Mouse (Mus musculus): ENCODE measurements around the gene Pld4. TPM values are rescaled to one million over a fixed set of nuclear protein-coding genes. Genes with fewer than 3 reads are reported as not detected.

The Pld4 gene
- polyA plus RNA-seq, 1 experiment from 2014 or later, result 4.0 TPM

- Histone ChIP-seq H3K27me3 (replicated peaks; ENCODE audit: control insufficient read depth, insufficient read depth, low read length) (no peaks in the 10 kb centered on the region), H3K9ac (replicated peaks; ENCODE audit: low read depth, low read length) (no peak overlapping the region), H3K27ac (ENCODE audit: low read length) (no peak overlapping the region), H3K36me3 (ENCODE audit: control insufficient read depth, insufficient read depth) (no peaks in the 10 kb centered on the region), H3K4me2 (ENCODE audit: low read length) (no peak overlapping the region), H3K4me3 (replicated peaks; ENCODE audit: low read length) (no peak overlapping the region), H3K4me1 (replicated peaks; ENCODE audit: control insufficient read depth, insufficient read depth, low read length) (0 out of 2 replicates have a peak, but pooled peaks cover 2% of the 10 kb centered on the region), H3K9me3 (ENCODE audit: control insufficient read depth, low read length) (no peaks in the 10 kb centered on the region)
- no peak for ATAC-seq
- 92% methylated on average over 6 of the region's 6 CpGs for WGBS
These were observed 8.6 kb downstream of the Pld4 start for GRCm38 (mm10) chr12:112769031-112769430.

GRCm38 (mm10) chr12:112769751-112770150, 9.3 kb downstream of the Pld4 start:
- H3K36me3 ChIP-seq (ENCODE audit: control insufficient read depth, insufficient read depth), result no peaks in the 10 kb centered on the region
- no peak for ATAC-seq
- H3K4me3 ChIP-seq (replicated peaks; ENCODE audit: low read length), result no peak overlapping the region
- WGBS, result 76% methylated on average over 2 of the region's 2 CpGs
- no peaks in the 10 kb centered on the region for H3K9me3 ChIP-seq (ENCODE audit: control insufficient read depth, low read length)
- H3K27me3 ChIP-seq (replicated peaks; ENCODE audit: control insufficient read depth, insufficient read depth, low read length), result no peaks in the 10 kb centered on the region
- no peak overlapping the region for H3K4me2 ChIP-seq (ENCODE audit: low read length)
- 0 out of 2 replicates have a peak, but pooled peaks cover 2% of the 10 kb centered on the region for H3K4me1 ChIP-seq (replicated peaks; ENCODE audit: control insufficient read depth, insufficient read depth, low read length)
- no peak overlapping the region for H3K27ac ChIP-seq (ENCODE audit: low read length)
- H3K9ac ChIP-seq (replicated peaks; ENCODE audit: low read depth, low read length), result no peak overlapping the region

- H3K9ac ChIP-seq (replicated peaks; ENCODE audit: low read depth, low read length), result no peak overlapping the region
- no peaks in the 10 kb centered on the region for H3K27me3 ChIP-seq (replicated peaks; ENCODE audit: control insufficient read depth, insufficient read depth, low read length)
- H3K4me1 ChIP-seq (replicated peaks; ENCODE audit: control insufficient read depth, insufficient read depth, low read length), result 0 out of 2 replicates have a peak, but pooled peaks cover 2% of the 10 kb centered on the region
- WGBS, result 80% methylated on average over 4 of the region's 4 CpGs
- H3K27ac ChIP-seq (ENCODE audit: low read length), result no peak overlapping the region
- no peak overlapping the region for H3K4me2 ChIP-seq (ENCODE audit: low read length)
- H3K4me3 ChIP-seq (replicated peaks; ENCODE audit: low read length), result no peak overlapping the region
- ATAC-seq, result no peak
- no peaks in the 10 kb centered on the region for H3K36me3 ChIP-seq (ENCODE audit: control insufficient read depth, insufficient read depth)
- H3K9me3 ChIP-seq (ENCODE audit: control insufficient read depth, low read length), result no peaks in the 10 kb centered on the region
These were observed 9.9 kb downstream of the Pld4 start for GRCm38 (mm10) chr12:112770396-112770795.

GRCm38 (mm10) chr12:112772306-112772705, 11.9 kb downstream of the Pld4 start:
- Histone ChIP-seq H3K9me3 (ENCODE audit: control insufficient read depth, low read length) (no peaks in the 10 kb centered on the region), H3K4me1 (replicated peaks; ENCODE audit: control insufficient read depth, insufficient read depth, low read length) (no peaks in the 10 kb centered on the region), H3K27me3 (replicated peaks; ENCODE audit: control insufficient read depth, insufficient read depth, low read length) (no peaks in the 10 kb centered on the region), H3K4me2 (ENCODE audit: low read length) (no peak overlapping the region), H3K9ac (replicated peaks; ENCODE audit: low read depth, low read length) (no peak overlapping the region), H3K27ac (ENCODE audit: low read length) (no peak overlapping the region), H3K36me3 (ENCODE audit: control insufficient read depth, insufficient read depth) (no peaks in the 10 kb centered on the region), H3K4me3 (replicated peaks; ENCODE audit: low read length) (no peak overlapping the region)
- WGBS, result 92% methylated on average over 14 of the region's 14 CpGs
- no peak for ATAC-seq

GRCm38 (mm10) chr12:112773366-112773765, 12.9 kb downstream of the Pld4 start:
- H3K27ac ChIP-seq (ENCODE audit: low read length), result no peak overlapping the region

GRCm38 (mm10) chr12:112774026-112774425, 13.6 kb downstream of the Pld4 start:
- no peak for ATAC-seq
- Histone ChIP-seq H3K4me3 (replicated peaks; ENCODE audit: low read length) (no peak overlapping the region), H3K27ac (ENCODE audit: low read length) (no peak overlapping the region), H3K4me2 (ENCODE audit: low read length) (no peak overlapping the region), H3K9ac (replicated peaks; ENCODE audit: low read depth, low read length) (no peak overlapping the region), H3K9me3 (ENCODE audit: control insufficient read depth, low read length) (no peaks in the 10 kb centered on the region), H3K4me1 (replicated peaks; ENCODE audit: control insufficient read depth, insufficient read depth, low read length) (no peaks in the 10 kb centered on the region), H3K27me3 (replicated peaks; ENCODE audit: control insufficient read depth, insufficient read depth, low read length) (no peaks in the 10 kb centered on the region), H3K36me3 (ENCODE audit: control insufficient read depth, insufficient read depth) (no peaks in the 10 kb centered on the region)
- WGBS, result 89% methylated on average over 6 of the region's 6 CpGs

More at GRCm38 (mm10) chr12:112773366-112773765, 12.9 kb downstream of the Pld4 start:
- no peaks in the 10 kb centered on the region for H3K4me1 ChIP-seq (replicated peaks; ENCODE audit: control insufficient read depth, insufficient read depth, low read length)
- ATAC-seq, result no peak
- no peak overlapping the region for H3K9ac ChIP-seq (replicated peaks; ENCODE audit: low read depth, low read length)
- no peaks in the 10 kb centered on the region for H3K36me3 ChIP-seq (ENCODE audit: control insufficient read depth, insufficient read depth)
- no peaks in the 10 kb centered on the region for H3K9me3 ChIP-seq (ENCODE audit: control insufficient read depth, low read length)
- no peak overlapping the region for H3K4me2 ChIP-seq (ENCODE audit: low read length)
- 45% methylated on average over 9 of the region's 9 CpGs for WGBS
- no peak overlapping the region for H3K4me3 ChIP-seq (replicated peaks; ENCODE audit: low read length)
- H3K27me3 ChIP-seq (replicated peaks; ENCODE audit: control insufficient read depth, insufficient read depth, low read length), result no peaks in the 10 kb centered on the region

GRCm38 (mm10) chr12:112774481-112774880, 14.0 kb downstream of the Pld4 start:
- no peaks in the 10 kb centered on the region for H3K9me3 ChIP-seq (ENCODE audit: control insufficient read depth, low read length)
- WGBS, result 94% methylated on average over 10 of the region's 10 CpGs
- no peaks in the 10 kb centered on the region for H3K4me1 ChIP-seq (replicated peaks; ENCODE audit: control insufficient read depth, insufficient read depth, low read length)
- ATAC-seq, result no peak
- H3K27ac ChIP-seq (ENCODE audit: low read length), result no peak overlapping the region
- H3K27me3 ChIP-seq (replicated peaks; ENCODE audit: control insufficient read depth, insufficient read depth, low read length), result no peaks in the 10 kb centered on the region
- no peak overlapping the region for H3K4me2 ChIP-seq (ENCODE audit: low read length)
- no peak overlapping the region for H3K9ac ChIP-seq (replicated peaks; ENCODE audit: low read depth, low read length)
- no peaks in the 10 kb centered on the region for H3K36me3 ChIP-seq (ENCODE audit: control insufficient read depth, insufficient read depth)
- no peak overlapping the region for H3K4me3 ChIP-seq (replicated peaks; ENCODE audit: low read length)

GRCm38 (mm10) chr12:112791026-112791425, 30.6 kb downstream of the Pld4 start:
- Histone ChIP-seq H3K4me2 (ENCODE audit: low read length) (no peak overlapping the region), H3K27ac (ENCODE audit: low read length) (no peak overlapping the region), H3K36me3 (ENCODE audit: control insufficient read depth, insufficient read depth) (no peaks in the 10 kb centered on the region), H3K9ac (replicated peaks; ENCODE audit: low read depth, low read length) (no peak overlapping the region), H3K27me3 (replicated peaks; ENCODE audit: control insufficient read depth, insufficient read depth, low read length) (no peaks in the 10 kb centered on the region), H3K4me3 (replicated peaks; ENCODE audit: low read length) (no peak overlapping the region), H3K9me3 (ENCODE audit: control insufficient read depth, low read length) (no peaks in the 10 kb centered on the region), H3K4me1 (replicated peaks; ENCODE audit: control insufficient read depth, insufficient read depth, low read length) (peaks cover 6% of the 10 kb centered on the region)
- 73% methylated on average over 8 of the region's 8 CpGs for WGBS
- ATAC-seq, result no peak

- H3K27ac ChIP-seq (ENCODE audit: low read length), result no peak overlapping the region
- H3K4me3 ChIP-seq (replicated peaks; ENCODE audit: low read length), result no peak overlapping the region
- WGBS, result 75% methylated on average over 13 of the region's 13 CpGs
- H3K9ac ChIP-seq (replicated peaks; ENCODE audit: low read depth, low read length), result no peak overlapping the region
- H3K27me3 ChIP-seq (replicated peaks; ENCODE audit: control insufficient read depth, insufficient read depth, low read length), result no peaks in the 10 kb centered on the region
- no peak overlapping the region for H3K4me2 ChIP-seq (ENCODE audit: low read length)
- H3K36me3 ChIP-seq (ENCODE audit: control insufficient read depth, insufficient read depth), result no peaks in the 10 kb centered on the region
- no peaks in the 10 kb centered on the region for H3K9me3 ChIP-seq (ENCODE audit: control insufficient read depth, low read length)
- peaks cover 17% of the 10 kb centered on the region for H3K4me1 ChIP-seq (replicated peaks; ENCODE audit: control insufficient read depth, insufficient read depth, low read length)
- no peak for ATAC-seq
These were observed 33.3 kb downstream of the Pld4 start for GRCm38 (mm10) chr12:112793601-112794355.
